24 mouse cellular contexts compared by ENCODE assay signal in the genomic region with DNA sequence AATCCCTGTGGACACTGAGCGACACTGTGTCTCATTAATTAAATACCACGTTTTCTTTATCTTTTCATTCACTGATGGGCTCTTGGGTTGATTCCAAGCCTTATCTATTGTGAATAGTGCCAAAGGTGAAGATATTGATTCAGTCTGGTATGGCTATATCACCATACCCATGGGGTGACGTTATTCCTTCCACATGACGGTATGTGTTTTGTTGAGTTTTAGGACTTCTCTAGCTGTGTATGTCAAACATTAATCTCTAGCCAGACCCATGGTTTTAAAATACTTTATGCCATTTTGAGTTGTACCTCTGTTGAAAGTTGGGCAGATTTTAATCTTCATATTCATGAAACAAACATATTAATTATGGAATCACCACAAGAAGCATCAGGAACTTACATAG. TPM values are rescaled to one million over a fixed set of nuclear protein-coding genes. Genes with fewer than 3 reads are reported as not detected.
"Had no signal": no experiment of that assay in that cellular context is flagged by ENCODE, and none has a peak within 500 bp of the region (broad histone marks: within the 10 kb centered on the region; RNA-seq: fewer than 3 reads in every experiment).

No protein-coding gene starts in this region.

- H3K27me3 ChIP-seq: neural tube, embryonic 13.5 days; neural tube, embryonic 15.5 days; stomach, embryonic 15.5 days had no signal

- H3K9ac ChIP-seq: neural tube, embryonic 13.5 days; neural tube, embryonic 15.5 days; stomach, embryonic 15.5 days had no signal

- H3K4me2 ChIP-seq: neural tube, embryonic 13.5 days; neural tube, embryonic 15.5 days; stomach, embryonic 15.5 days had no signal

- H3K27ac ChIP-seq: neural tube, embryonic 13.5 days; neural tube, embryonic 15.5 days; stomach, embryonic 15.5 days; stomach, postnatal 0 days had no signal

- H3K36me3 ChIP-seq: neural tube, embryonic 13.5 days; neural tube, embryonic 15.5 days; stomach, embryonic 15.5 days had no signal

- DNase-seq: retina, postnatal 1 day; right cerebral cortex, adult 18-20 months; right cerebral cortex, postnatal 14 days; right cerebral cortex, postnatal 25 days; right cerebral cortex, postnatal 4 days; spleen, adult 18-20 months; thymus, adult 18-20 months; thymus, adult 2 months; thymus, postnatal 14 days; thymus, postnatal 25 days; thymus, postnatal 36 days; thymus, postnatal 4 days had no signal

- H3K4me3 ChIP-seq: neural tube, embryonic 13.5 days; neural tube, embryonic 15.5 days; stomach, embryonic 15.5 days had no signal

- H3K9me3 ChIP-seq: neural tube, embryonic 13.5 days; neural tube, embryonic 15.5 days; stomach, embryonic 15.5 days had no signal

RNA-seq across cellular contexts. Expression of a gene that starts 12.8 kb away (rescaled TPM):
- total RNA-seq: neutrophil, adult 5-6 weeks had no signal
- polyA plus RNA-seq: neural tube, embryonic 13.5 days; neural tube, embryonic 14.5 days; neural tube, embryonic 15.5 days; spleen, adult 2 months; stomach, embryonic 14.5 days; stomach, postnatal 0 days; urinary bladder, adult 2 months had no signal

RNA-seq across cellular contexts. Expression of a gene that starts 48.7 kb away (rescaled TPM):
- polyA plus RNA-seq: neural tube, embryonic 13.5 days; neural tube, embryonic 14.5 days; neural tube, embryonic 15.5 days; small intestine, adult 2 months; spleen, adult 2 months; stomach, embryonic 14.5 days; stomach, embryonic 15.5 days; stomach, embryonic 16.5 days; stomach, postnatal 0 days; thymus, adult 2 months; thymus, postnatal 0 days; urinary bladder, adult 2 months had no signal
